Mouse (Mus musculus) induced T-regulatory cell, adult 2 months (primary cell): ENCODE results near the gene Rogdi.

Experiments
- DNase-seq: peaks from one replicate; pipeline ENCODE4 v3.0.0-alpha.2; 2012; ENCODE audit warnings: low read depth

The Rogdi gene

DNA sequence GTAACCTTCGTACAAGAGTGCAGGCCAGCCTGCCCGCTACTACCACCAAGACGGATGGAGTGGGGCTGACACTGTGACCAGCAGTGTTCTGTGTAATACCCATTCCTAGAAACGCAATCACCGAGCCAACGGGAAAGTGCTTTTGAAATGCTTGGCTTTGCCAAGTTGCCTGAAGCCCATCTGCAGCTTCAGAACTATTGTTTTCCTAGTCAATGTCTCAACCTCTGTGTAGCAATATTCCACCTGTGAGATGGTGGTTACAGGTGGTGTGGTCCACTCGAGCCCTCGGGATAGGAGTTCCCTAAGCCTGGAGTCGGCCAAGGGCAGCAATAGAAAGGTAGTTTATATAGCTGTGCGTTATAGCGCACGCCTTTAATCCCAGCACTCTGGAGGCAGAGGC, 28.6 kb downstream of the Rogdi start:
- no peak for DNase-seq

DNA sequence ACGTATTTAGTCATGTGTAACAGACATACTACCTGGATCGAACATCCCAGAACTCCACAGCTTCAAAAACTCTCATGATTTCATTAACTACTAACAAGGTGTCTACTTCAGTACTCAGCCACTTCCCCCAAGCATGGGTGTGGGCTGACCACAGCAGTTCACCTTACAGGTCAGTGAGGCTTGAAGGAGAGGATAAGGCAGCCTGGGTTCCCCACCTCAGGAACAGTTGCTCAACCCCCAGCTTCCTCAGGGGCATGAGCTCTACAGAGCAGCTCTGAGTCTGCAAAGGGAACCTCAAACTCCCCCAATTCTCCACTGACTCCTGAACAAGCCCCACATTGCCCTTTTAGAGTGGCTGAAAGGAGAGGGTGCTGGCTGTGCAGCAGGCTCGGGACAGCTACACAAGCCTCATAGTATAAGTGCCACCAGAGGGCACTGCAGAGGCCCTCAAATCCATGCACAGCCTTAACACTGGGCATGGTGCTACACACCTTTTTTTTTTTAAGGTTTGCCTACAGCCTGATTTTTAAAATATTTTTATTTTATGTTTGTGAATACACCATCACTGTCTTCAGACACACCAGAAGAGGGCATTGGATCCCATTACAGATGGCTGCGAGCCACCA, 33.5 kb downstream of the Rogdi start:
- DNase-seq = peak; percentile 66

DNA sequence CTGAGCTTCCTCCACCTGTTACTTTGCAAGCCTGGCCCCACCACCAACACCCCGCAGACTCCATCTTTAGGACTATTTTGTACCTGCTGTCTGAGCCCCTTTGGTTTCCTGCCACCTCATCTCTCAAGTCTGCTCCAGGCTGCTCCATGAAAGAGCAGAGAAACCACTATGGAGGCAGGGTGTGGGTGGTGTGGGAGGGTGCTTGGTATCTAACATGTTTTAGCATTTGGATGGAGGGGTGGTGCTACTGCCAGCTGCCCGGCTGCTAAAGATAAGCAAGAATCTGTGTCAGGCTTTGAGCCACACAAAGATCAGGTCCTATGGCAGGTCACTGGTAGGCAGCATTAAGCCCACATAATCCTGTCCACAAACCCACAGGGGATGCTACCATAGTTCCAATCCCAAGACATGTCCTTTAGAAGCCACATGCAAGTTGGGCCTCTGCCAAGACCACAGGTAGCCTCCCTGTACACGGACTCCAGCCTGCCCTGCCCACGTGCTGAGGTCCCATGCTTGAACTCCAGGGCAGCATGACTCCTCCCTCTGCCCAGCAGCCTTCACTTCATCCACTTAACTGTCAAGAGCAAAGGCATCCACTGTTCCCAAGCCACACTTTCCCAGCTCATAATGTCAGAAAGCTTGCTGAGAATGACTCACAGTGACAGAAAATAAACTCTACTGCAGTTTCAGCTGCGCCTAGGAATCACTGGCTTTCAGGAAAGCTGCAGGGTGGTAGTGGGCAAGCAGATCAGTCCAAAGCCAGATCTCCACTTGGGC, 34.9 kb downstream of the Rogdi start:
- no peak for DNase-seq

DNA sequence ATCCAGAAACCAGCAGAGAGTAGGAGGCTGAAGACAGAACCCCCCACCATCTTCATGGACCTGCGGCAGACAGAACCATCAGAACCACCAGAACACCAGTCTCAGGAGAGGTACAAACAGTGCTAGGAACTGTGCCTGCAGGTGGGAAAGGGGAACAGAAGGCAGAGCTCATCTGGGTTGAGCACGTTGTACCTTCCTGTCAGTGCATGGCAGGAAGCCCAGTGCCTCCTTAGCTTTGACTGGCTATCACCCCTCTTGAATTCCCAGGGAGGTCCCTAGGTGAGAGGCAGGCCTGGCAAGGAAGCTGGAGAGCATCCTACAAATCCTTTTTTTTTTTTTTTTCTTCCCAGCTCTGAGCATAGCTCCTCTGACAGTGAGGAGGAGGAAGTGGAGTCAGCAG, 37.2 kb downstream of the Rogdi start:
- no peak for DNase-seq

DNA sequence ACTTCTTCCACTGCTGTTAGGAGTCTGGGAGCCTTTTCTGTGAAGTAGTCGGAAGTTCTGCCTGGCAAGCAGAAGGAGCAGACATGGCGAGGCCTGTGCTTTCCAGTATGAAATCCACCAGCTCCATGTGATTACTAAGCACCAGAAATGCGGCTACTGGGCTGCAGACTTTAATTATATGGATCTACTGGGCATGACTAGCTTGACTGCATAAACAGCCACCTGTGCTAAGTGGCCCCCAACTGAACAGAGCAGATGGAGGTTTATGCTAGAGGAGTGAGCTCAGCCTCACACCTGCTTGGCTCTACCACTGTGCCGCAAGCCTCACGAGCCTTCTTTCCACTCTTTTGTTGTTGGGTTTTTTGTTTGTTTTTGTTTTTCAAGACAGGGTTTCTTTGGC, 38.8 kb downstream of the Rogdi start:
- DNase-seq = no peak

DNA sequence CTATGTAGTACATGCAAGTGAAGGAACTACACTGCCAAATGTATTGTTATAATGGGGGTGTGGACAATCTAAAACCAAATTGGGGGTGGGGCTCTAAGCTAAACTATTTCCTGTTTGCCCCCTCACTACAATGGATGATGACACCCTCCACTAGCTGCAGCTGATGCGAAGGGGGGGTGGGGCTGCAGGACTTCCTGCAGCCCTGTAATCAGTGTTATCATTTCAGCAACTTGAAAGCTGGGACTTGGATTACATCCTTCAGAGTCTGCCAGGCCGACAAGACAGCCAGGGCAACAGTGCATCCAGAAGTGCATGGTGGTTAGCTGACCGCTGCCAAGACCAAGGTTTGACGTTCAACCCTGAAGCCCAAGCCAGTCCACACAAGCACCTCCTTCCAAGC, 41.7 kb downstream of the Rogdi start:
- DNase-seq = peak; percentile 21

DNA sequence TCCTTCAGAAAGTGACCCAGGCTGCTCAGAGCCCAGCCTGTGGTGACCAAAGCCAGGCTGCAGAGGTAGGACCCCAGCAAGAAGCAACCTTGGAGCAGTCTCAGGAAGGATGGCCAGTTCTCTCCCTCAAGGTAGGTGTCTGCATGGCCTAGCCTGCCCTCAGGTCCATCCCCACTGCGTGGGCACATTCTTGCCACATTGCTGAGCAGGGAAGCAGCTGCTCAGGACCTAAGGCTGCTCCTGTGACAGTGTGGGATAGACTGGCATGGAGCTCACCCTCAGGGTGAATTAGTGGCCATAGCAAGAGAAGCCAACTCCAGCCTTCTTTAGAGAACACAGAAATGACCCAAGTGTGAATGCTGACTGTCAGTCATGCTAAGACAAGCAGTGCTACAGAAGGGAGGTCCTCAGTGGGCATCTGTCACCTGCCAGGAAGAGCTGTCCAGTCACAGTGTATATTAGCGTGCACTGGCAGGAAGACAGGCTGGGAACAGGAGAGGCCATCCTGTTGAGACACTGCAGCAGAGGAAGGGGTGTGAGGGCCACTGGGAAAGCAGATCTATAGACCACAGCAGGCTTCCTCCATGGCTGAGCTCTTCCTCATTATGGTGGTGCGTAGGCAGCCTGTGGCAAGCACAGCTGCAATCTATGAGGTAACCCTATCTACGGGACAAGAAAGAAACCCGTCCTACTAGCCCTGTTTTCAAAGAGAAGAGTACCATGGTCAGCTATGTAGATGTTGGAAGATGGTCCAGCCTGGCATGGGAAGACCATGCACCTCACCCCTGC, 44.1 kb downstream of the Rogdi start:
- no peak for DNase-seq

DNA sequence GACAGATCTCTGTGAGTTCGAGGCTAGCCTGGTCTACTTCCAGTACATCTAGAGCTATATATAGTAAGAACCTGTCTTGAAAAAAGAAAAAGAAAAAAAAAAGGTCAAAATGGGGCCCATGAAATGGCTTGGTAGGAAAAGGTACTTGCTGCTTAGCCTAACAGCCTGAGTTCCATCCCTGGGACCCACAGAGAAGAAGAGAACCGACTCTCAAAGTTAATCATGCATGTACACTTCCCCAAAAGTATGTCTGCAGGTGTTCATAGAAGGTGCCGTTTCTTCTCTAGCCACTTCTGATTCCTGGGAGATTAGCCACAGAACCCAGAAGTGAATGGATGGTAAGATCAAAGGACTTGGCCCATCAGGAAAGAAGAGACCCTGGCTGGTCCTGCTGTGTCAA, 44.9 kb downstream of the Rogdi start:
- DNase-seq = no peak

DNA sequence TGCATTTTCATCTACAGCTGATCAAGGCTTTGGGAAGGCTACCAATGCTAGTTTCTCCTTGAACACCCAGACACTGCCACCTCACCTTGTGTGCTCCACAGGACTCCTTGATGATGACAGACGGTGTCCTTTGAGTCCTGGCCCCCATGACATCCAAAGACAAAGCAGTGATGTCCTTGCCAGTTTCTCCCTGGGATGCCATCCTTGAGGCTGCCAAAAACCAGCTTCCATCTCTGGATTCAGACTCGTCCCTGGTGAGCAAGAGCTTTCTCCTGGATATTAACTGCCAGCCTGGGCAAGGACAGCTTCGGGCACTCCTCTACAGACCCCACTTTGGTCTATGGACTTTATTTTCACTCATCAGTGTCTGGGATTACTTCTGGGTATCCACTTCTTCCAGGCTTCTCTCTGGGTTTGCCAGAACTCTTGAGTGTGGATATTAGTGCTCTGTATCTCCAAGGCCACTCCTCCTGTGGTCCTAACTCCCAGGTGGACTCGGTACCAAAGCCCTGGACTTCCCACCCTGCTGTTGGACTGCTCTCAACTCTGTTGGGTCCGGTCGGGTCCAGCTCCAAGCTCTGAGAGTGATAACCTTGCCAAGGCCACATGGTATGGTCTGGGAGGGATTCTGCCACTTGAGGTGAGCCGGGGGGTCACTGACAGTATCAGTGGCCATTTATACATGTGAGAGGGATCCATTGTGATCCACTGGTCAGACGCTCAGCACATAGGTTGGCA, 47.8 kb downstream of the Rogdi start:
- DNase-seq = no peak

DNA sequence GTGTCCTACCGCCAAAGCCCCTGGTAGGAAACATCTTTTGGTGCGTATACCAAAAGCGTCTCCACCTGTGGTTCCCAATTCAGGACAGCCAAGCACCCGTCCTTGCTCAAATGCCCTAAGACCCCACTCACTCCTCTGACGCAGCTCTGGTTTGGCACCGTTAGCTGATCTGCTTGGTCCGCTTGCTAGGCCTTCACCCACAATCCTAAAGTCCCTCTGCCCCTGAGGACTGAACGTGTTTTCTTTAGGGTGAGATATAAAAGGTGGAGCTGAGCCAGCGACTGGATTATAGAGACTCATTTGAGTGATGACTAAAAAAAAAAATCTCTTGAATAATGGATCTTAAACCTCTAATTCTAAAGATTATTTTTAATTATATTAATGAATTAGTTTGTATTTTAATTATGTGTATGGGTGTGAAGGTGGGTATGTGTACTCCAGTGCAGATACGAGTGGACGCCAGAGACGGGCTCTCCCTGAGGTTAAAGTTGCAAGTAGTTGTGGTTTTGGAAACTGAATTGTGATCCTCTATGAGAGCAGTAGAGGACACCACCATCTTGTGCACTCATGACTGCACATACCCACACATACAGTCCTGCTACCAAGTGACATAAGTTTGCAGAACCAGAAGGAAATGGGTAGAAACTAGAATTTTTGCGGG, 48.5 kb downstream of the Rogdi start:
- peak; percentile 34 for DNase-seq

DNA sequence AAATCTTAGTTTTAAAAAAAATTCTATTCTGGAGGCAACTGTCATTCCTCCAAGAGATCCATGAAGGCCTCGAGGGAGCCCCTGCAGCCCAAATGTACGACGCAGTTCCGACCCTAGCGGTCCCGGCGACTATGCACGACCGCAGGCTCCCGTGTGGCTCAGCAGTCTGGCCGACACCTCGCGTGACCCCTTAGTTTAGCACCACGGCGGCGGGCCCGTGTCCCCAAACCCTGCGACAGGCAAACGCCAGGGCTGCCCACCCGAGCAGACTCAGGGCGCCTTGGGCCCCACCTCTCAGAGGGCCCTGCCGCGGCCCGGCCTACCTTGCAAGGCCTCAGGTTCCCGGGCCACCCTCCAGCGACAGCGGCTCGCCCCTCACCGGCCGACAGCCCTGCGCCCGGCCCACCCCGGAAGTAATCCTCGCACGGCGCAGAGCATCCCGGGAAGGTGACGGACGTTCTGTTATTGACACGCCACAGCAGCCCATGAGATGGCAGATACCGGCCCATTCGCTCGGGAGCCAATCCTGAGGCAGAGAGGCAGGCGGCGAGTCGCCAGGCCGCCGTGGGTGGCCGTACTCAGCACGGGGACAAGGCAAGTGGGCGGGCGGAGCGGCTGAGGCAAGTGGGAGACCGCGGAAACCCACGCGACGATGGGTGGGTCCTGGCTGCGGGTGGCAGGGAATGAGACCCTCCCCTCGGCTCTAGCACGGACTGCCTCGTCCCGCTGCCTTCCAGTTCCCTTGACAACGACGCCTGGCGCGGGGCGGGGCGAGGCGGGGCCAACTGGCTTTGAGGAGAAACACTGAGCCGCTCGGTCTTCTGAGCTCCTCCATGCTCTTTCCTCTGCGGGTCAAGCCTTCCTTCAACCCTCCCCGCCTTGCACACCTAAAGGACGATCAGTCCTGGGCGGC, 49.3 kb downstream of the Rogdi start, which contains the start of gene Anks3:
Anks3 (minus strand) TSS at position 409 of the 913 bp plus-strand sequence.
- peak; percentile 94 for DNase-seq

DNA sequence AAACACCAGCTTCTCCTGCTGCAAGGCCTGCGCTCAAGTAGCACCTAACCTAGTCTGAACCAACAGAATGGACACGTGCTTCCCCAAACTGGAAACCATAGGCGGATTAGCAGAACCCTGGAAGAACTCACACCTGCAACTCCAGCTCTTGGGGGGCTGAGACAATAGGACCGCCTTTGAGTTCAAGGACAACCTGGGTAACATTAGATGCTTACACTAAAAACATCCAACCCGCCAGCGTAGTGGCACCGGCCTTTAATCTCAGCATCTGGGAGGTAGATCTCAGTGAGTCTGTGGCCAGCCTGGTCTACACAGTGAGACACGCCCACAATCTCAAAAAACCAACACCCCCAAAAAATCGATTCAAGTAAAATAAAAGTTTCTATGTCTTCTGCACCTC, 50.0 kb downstream of the Rogdi start:
- peak; percentile 49 for DNase-seq

DNA sequence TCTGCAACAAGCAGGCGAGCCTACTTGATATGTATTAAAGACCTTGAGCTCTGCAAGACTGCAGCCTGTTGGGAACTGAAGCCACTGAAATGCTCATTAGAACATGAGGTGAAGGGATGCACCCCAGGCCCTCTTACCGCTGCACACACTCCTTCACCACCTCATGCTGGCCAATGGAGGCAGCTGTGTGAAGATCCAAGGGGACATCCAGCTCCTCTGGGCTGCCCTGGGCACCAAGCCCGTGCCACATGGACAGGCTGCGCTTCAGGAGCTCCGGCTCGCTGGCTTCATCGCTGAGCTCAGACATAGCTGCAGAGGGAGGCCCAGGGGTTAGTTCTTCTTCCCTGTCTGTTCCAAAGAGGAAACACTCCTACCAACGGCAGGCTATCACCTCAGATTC, 53.1 kb downstream of the Rogdi start:
- DNase-seq = no peak
